ENCODE assay signal across 9 mouse cellular contexts in the genomic region with DNA sequence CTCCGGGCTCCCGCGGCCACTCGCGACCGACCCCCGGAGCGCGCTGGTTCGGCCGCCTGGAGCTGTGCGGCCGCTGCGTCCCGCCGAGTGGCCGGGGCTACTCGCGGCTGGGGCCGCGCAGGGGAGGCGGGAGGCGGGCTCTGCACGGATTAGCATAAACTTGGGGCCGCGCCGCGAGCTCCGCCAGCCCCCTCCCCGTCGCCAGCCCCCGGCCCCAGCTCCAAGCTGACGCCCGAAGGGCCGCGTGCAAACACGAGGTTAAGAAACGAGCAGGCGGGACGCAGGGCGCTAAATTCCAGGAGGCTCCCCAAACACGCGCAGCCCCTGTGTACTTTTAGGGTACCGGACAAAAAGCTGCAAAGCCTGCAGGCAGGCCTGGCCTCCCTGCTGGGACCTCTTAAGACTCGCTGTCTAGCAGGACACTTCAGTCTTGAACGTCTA. TPM values are rescaled to one million over a fixed set of nuclear protein-coding genes. Genes with fewer than 3 reads are reported as not detected.
DNase-seq lines count a peak whose midpoint lies in the region; ATAC-seq and TF ChIP-seq lines count a peak whose summit lies in the region.
"Had no signal": no experiment of that assay in that cellular context is flagged by ENCODE, and none has a peak within 500 bp of the region (broad histone marks: within the 10 kb centered on the region; RNA-seq: fewer than 3 reads in every experiment).

A gene (minus strand): TSS at position 98 of the 441 bp plus-strand sequence.

- H3K9me3 ChIP-seq in forebrain, embryonic 16.5 days (ENCODE audit: control insufficient read depth, low read length) = no peaks in the 10 kb centered on the region
- H3K9me3 ChIP-seq in limb, embryonic 14.5 days (ENCODE audit: control insufficient read depth, low read length) = no peaks in the 10 kb centered on the region
- H3K9me3 ChIP-seq: megakaryocyte, embryonic 14.5 days had no signal

- intact Hi-C loops in left cerebral cortex, adult 2 months (cut with DNase I) = no loop called here
- intact Hi-C loops in left cerebral cortex, postnatal 25 days (cut with DNase I) = no loop called here

- no peak for TF ChIP-seq POLR2A in limb, embryonic 14.5 days (IDR thresholded peaks at IDR 0.05; ENCODE audit: borderline replicate concordance, extremely low read depth, insufficient read depth, insufficient read length)
- no peak for TF ChIP-seq POLR2A in small intestine, adult 2 months (IDR thresholded peaks at IDR 0.05; ENCODE audit: low read depth, low read length)

- peaks cover 29% of the 10 kb centered on the region for H3K27me3 ChIP-seq in forebrain, embryonic 16.5 days (replicated peaks; ENCODE audit: control insufficient read depth, insufficient read depth, low read length)
- H3K27me3 ChIP-seq in limb, embryonic 14.5 days (ENCODE audit: control insufficient read depth, insufficient read depth, low read length) = no peaks in the 10 kb centered on the region; the same call in 1 of the 2 replicates
- H3K27me3 ChIP-seq in small intestine, adult 2 months (ENCODE audit: control insufficient read depth, insufficient read depth, low read length) = peaks cover 17% of the 10 kb centered on the region

- under 1% methylated on average over 46 of the region's 46 CpGs for WGBS in forebrain, embryonic 16.5 days
- 2% methylated on average over 37 of the region's 46 CpGs for WGBS in limb, embryonic 14.5 days
- 3% methylated on average over 46 of the region's 46 CpGs for WGBS in small intestine, adult 2 months

- peaks cover 20% of the 10 kb centered on the region for H3K4me1 ChIP-seq in forebrain, embryonic 16.5 days (replicated peaks; ENCODE audit: control insufficient read depth, insufficient read depth, low read length)
- peaks cover 25% of the 10 kb centered on the region for H3K4me1 ChIP-seq in limb, embryonic 14.5 days (ENCODE audit: control insufficient read depth, insufficient read depth, low read length)
- no peaks in the 10 kb centered on the region for H3K4me1 ChIP-seq in small intestine, adult 2 months (ENCODE audit: control insufficient read depth, insufficient read depth, insufficient read length, low read length)

- no peak for TF ChIP-seq CTCF in left cerebral cortex, adult 2 months (IDR thresholded peaks at IDR 0.05)
- no peak for TF ChIP-seq CTCF in small intestine, adult 2 months (IDR thresholded peaks at IDR 0.05; ENCODE audit: extremely low read depth, insufficient read length, insufficient replicate concordance, low read depth, low read length)

- DNase-seq in left cerebral cortex, adult 2 months (ENCODE audit: extremely low spot score in 1 of 2, low spot score in 2 of 2) = no peak
- DNase-seq in left cerebral cortex, postnatal 25 days (ENCODE audit: low spot score in 2 of 2) = no peak
- peak; percentile 56 for DNase-seq in limb, embryonic 14.5 days (ENCODE audit: low spot score)
- DNase-seq in thymus, postnatal 0 days (ENCODE audit: low spot score) = no peak
- DNase-seq in spleen, adult 12 weeks (ENCODE audit: low spot score) = no peak
- DNase-seq in spleen, postnatal 4 days (ENCODE audit: low spot score in 2 of 2) = no peak

- ATAC-seq in forebrain, embryonic 16.5 days = peak; percentile 37; the same call in 1 of the 2 replicates
- ATAC-seq in limb, embryonic 14.5 days (ENCODE audit: low FRiP score, low read depth) = peak; percentile 84

- peak within 1 kb of the TSS; percentile 68 for H3K4me2 ChIP-seq in forebrain, embryonic 16.5 days (ENCODE audit: low read length)
- peak within 1 kb of the TSS; percentile 87 for H3K4me2 ChIP-seq in limb, embryonic 14.5 days (replicated peaks; ENCODE audit: low read depth, low read length, severe bottlenecking)

- H3K27ac ChIP-seq in left cerebral cortex, adult 2 months = no peak within 1 kb of the TSS
- H3K27ac ChIP-seq in forebrain, embryonic 16.5 days (ENCODE audit: low read length) = no peak within 1 kb of the TSS
- peak within 1 kb of the TSS; percentile 81 for H3K27ac ChIP-seq in limb, embryonic 14.5 days (replicated peaks; ENCODE audit: low read depth, low read length)
- H3K27ac ChIP-seq in small intestine, adult 2 months (ENCODE audit: insufficient read depth, low read depth, low read length) = no peak within 1 kb of the TSS

- H3K4me3 ChIP-seq in left cerebral cortex, adult 2 months = peak within 1 kb of the TSS; percentile 35
- H3K4me3 ChIP-seq in forebrain, embryonic 16.5 days (replicated peaks; ENCODE audit: low read length) = peak within 1 kb of the TSS; percentile 41
- H3K4me3 ChIP-seq in limb, embryonic 14.5 days (replicated peaks; ENCODE audit: low read length) = peak within 1 kb of the TSS; percentile 65
- peak within 1 kb of the TSS; percentile 30 for H3K4me3 ChIP-seq in small intestine, adult 2 months (ENCODE audit: low read depth, low read length)
- H3K4me3 ChIP-seq: megakaryocyte, embryonic 14.5 days had no signal

- H3K36me3 ChIP-seq in forebrain, embryonic 16.5 days (ENCODE audit: control insufficient read depth, insufficient read depth) = no peaks in the 10 kb centered on the region
- H3K36me3 ChIP-seq in limb, embryonic 14.5 days (ENCODE audit: control insufficient read depth, insufficient read depth, low read length) = peaks cover 23% of the 10 kb centered on the region
- no peaks in the 10 kb centered on the region for H3K36me3 ChIP-seq in small intestine, adult 2 months (ENCODE audit: control insufficient read depth, insufficient read depth, low read length)

- peak within 1 kb of the TSS; percentile 54 for H3K9ac ChIP-seq in forebrain, embryonic 16.5 days (replicated peaks; ENCODE audit: low read depth, low read length)
- H3K9ac ChIP-seq in limb, embryonic 14.5 days (ENCODE audit: low read depth, low read length, severe bottlenecking) = peak within 1 kb of the TSS; percentile 82

RNA-seq across cellular contexts. Expression of the gene that starts here (rescaled TPM):
- total RNA-seq in left cerebral cortex, adult 2 months (2021) = under 1 TPM; 0.45 to 0.49 TPM
- under 1 TPM; 0.14 to 0.28 TPM for total RNA-seq in left cerebral cortex, postnatal 25 days (2021)
- polyA plus RNA-seq in forebrain, embryonic 16.5 days (2015; fragmentation: Nextera tagmentation; extraction: Ambion mirVana) = 0.43 and 0.52 TPM in 2 replicates
- polyA plus RNA-seq in limb, embryonic 14.5 days (2012; rRNA removed) = 69.3 and 89.0 TPM in 2 replicates
- 30.3 and 32.3 TPM in 2 replicates for polyA plus RNA-seq in limb, embryonic 14.5 days (2014; fragmentation: Nextera tagmentation; extraction: Ambion mirVana)
- polyA plus RNA-seq in small intestine, adult 2 months (2012; rRNA removed) = 0.15 and 0.43 TPM in 2 replicates
- polyA plus RNA-seq in thymus, postnatal 0 days (2015; fragmentation: Nextera tagmentation; extraction: Ambion mirVana) = 0.62 and 0.65 TPM in 2 replicates

Comparison
In these comparisons a context has a peak if more than half of its experiments do, and no peak if none do; other contexts are left out.
1. RNA of the gene that starts here (polyA plus RNA-seq): 30.3 to 89.0 TPM in limb, embryonic 14.5 days; 0.62 to 0.65 TPM in thymus, postnatal 0 days, 0.43 to 0.52 TPM in forebrain, embryonic 16.5 days and 0.15 to 0.43 TPM in small intestine, adult 2 months; every median in the first group is over 10 times any median in the second.
2. Peak in ATAC-seq, H3K4me3 ChIP-seq, H3K9ac ChIP-seq and H3K4me2 ChIP-seq in forebrain, embryonic 16.5 days; RNA of the gene not detected or under 1 TPM.
3. Peak in every context shown above with its lines, with median percentiles within 50 percentile points of each other: H3K4me3 ChIP-seq.